Mouse (Mus musculus) G1E (cell line): ENCODE results near the gene Klhl12. TPM values are rescaled to one million over a fixed set of nuclear protein-coding genes. Genes with fewer than 3 reads are reported as not detected.

Experiments
- ATAC-seq: 2 replicates; pipeline ENCODE4 v1.8.0; 2016; ENCODE audit warnings: mild to moderate bottlenecking; ENCODE audit not compliant: insufficient number of reproducible peaks, poor library complexity, low FRiP score, severe bottlenecking; ENCODE audit errors: extremely low read depth
- DNase-seq: peaks from one replicate; pipeline ENCODE4 v3.0.0; 2012; ENCODE audit warnings: low spot score
- H3K27me3 ChIP-seq: 2 replicates; pipeline ENCODE4 v1.6.1; 2012; ENCODE audit warnings: mild to moderate bottlenecking, low read length, inconsistent platforms; ENCODE audit not compliant: insufficient read depth
- H3K36me3 ChIP-seq: replicated peaks from 2 replicates; pipeline ENCODE3; 2012; ENCODE audit warnings: mild to moderate bottlenecking, inconsistent platforms
- H3K4me1 ChIP-seq: 2 replicates; pipeline ENCODE4 v1.6.1; 2012; ENCODE audit warnings: low read depth, low read length, inconsistent platforms, mixed read lengths; ENCODE audit not compliant: insufficient read depth
- H3K4me3 ChIP-seq: 2 replicates; pipeline ENCODE4 v1.5.1; 2012; ENCODE audit warnings: low read depth, mild to moderate bottlenecking, inconsistent platforms, low read length, moderate library complexity, mixed read lengths
- H3K9me3 ChIP-seq: replicated peaks from 2 replicates; pipeline ENCODE4 v1.6.1; 2012; ENCODE audit warnings: inconsistent platforms
- CTCF ChIP-seq: IDR thresholded peaks from 2 replicates; pipeline ENCODE4 v1.5.1; 2012; ENCODE audit warnings: low read depth, low read length, inconsistent platforms, mixed read lengths
- GATA1 ChIP-seq: IDR thresholded peaks from 2 replicates; pipeline ENCODE4 v1.6.1; 2012; ENCODE audit warnings: borderline replicate concordance, low read length, inconsistent platforms, mixed read lengths
- GATA2 ChIP-seq: IDR thresholded peaks from 2 replicates; pipeline ENCODE4 v1.6.1; 2012; ENCODE audit warnings: low read depth, low read length, inconsistent platforms, borderline replicate concordance
- POLR2AphosphoS5 ChIP-seq: IDR thresholded peaks from 2 replicates; pipeline ENCODE4 v1.6.1; 2012; ENCODE audit warnings: low read depth, low read length, inconsistent platforms; ENCODE audit not compliant: insufficient replicate concordance
- TAL1 ChIP-seq: conservative IDR thresholded peaks from 2 replicates; pipeline ENCODE4 v1.6.1; 2012; ENCODE audit warnings: low read depth, low read length, inconsistent platforms, mixed read lengths
- polyA plus RNA-seq: library from polyadenylated mRNA; stranded (reverse); fragments of >175 nt; gene quantifications from 2 replicates; pipeline ENCODE4 v1.2.3, GENCODE M21; 2012
- total RNA-seq, 2 experiments: library from RNA; stranded (forward) in 1 of 2; stranded (reverse) in 1 of 2; fragments of 200-1000 nt in 1 of 2; fragments of >200 nt in 1 of 2; fragmentation: Nextera tagmentation in 1 of 2; gene quantifications; 2 replicates each; pipeline ENCODE4 v1.2.3; 2014 to 2017

Klhl12 gene
- total and polyA plus RNA-seq, 3 experiments, result 4.8 to 42.8 (median 39.0) TPM

DNA sequence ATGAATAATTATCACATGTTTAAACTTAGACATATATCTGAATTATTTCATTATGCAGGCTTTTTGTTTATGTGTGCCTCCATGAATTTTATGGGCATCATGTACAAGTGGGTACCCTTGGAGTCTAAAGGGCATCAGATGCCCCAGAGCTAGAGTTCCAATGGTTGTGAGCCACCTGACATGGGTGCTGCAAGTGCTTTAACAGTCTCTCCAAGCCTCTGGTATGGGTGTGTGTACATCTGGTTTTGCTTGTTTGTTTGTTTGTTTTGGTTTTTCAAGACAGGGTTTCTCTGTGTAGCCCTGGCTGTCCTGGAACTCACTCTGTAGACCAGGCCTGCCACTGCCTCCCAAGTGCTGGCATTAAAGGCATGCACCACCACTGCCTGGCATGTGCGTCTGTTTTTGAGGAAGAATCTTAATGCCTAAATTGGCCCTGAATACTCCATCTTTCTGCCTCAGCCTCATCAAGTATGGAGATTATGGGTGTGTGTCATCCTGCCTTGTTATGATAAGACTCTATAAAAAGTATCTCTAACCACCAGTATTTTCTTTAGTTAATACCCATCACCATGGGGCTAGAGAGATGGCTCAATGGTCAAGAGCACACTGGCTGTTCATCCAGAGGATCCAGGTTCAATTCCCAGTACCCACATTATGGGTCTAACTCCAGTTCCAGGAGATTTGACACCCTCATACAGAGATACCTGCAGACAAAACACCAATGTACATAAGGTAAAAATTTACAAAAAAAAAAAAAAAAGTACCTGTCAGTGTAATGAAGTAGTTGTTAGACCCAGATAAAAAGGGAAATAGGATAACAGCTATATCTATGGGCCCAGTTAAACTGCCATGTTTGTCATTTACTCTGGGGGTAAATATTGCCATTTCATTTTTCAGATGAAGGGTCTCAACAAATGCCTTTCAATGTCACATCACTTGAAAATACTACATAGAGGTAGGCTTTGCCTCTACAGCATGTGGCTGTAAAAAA is 5.3 kb downstream of the Klhl12 start:
- ATAC-seq (no peak), DNase-seq (no peak)
- H3K27me3 ChIP-seq, result no peaks in the 10 kb centered on the region
- no peak overlapping the region for H3K4me3 ChIP-seq
- no peak for TF ChIP-seq GATA1
- no peak for TF ChIP-seq POLR2AphosphoS5
- peak; percentile 61; the same call in 1 of the 2 replicates for TF ChIP-seq TAL1
- TF ChIP-seq GATA2, result no peak
- H3K36me3 ChIP-seq, result peaks cover 70% of the 10 kb centered on the region
- no peaks in the 10 kb centered on the region for H3K9me3 ChIP-seq
- H3K4me1 ChIP-seq, result peaks cover 45% of the 10 kb centered on the region

DNA sequence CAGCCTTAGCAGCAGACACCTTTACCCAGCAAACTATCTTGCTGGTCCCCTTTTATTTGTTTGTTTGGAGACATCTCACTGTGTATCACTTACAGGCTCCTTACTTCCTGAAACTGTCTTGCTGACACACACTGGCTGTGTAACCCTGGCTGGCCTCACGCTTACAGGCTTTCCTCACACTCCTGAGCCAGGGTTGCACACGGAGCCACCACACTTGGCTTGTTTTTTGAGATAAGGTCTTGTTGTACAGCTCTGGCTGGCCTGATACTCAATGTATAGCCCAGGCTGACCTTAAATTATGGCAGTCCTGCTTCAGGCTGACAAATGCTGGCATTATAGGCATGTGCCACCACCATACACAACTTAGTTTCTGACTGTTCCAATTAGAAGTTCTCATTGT is 29.3 kb downstream of the Klhl12 start:
- ATAC-seq (no peak), DNase-seq (no peak)
- no peaks in the 10 kb centered on the region for H3K9me3 ChIP-seq
- peaks cover 6% of the 10 kb centered on the region; the same call in 1 of the 2 replicates for H3K4me1 ChIP-seq
- H3K4me3 ChIP-seq, result no peak overlapping the region
- H3K36me3 ChIP-seq, result peaks cover 86% of the 10 kb centered on the region
- H3K27me3 ChIP-seq, result no peaks in the 10 kb centered on the region
- TF ChIP-seq TAL1 (no peak), GATA2 (no peak), GATA1 (no peak), POLR2AphosphoS5 (no peak), CTCF (no peak)

DNA sequence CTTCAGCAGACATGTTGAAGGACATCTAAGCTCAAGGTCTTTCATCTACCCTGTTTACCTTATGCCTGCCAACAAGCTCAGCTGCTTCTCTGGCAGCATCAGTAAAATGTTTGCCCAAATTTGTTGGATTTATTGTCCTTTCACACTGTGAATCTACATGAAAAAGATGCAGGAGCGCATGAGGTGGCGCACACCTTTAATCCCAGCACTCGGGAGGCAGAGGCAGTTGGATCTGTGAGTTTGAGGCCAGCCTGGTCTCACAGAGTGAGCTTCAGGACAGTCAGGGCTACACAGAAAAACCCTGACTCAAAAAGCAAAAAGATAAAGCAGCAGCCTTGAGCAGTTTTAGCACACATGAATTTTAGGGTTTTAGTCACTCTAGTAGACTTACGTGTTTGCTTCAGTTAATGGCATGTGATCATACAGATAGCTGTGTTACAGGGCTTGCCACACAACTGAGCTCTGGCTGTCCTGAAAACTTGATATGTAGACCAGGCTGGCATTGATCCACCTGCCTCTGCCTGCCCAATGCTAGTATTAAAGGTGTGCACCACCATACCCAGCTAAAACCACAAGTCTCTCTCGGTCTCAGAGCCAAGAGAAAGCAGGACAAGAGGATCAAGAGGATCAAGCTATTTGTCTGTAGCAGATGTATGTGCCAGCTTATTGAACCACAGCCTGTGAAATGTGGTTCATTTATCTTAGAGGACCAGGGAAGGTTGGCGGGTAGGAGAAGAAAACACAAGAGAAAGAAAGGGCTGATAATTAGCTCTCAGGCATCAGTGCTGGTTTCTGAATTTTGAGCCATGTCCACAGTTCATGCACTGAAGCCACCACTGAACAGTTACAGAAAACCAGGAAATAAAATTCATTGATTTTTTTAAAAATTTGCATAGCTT is 35.8 kb downstream of the Klhl12 start:
- ATAC-seq, result no peak
- H3K36me3 ChIP-seq, result peaks cover 61% of the 10 kb centered on the region

DNA sequence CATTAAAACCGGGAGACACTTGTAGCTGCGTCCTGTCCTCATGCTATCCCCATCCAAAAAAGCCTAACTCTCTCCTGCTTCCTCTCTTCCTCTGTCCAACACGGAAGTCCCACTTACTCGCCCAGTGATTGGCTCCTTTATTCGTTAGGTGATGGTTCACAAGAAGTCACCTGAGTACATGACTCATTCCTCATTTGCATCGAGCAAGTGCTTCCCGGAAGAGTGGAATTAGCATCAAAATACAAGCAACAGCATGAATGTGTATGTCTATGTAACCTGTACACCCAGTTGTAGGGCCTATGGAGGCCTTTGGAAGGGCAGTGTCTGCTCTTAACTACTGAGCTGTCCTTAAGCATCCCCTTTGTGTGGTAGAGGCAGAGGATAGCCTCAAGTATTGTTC is 36.9 kb downstream of the Klhl12 start:
- Histone ChIP-seq H3K36me3 (peaks cover 62% of the 10 kb centered on the region), H3K4me1 (peaks cover 27% of the 10 kb centered on the region)
- no peak for DNase-seq

More for the DNA sequence above, 35.8 kb downstream of the Klhl12 start:
- no peaks in the 10 kb centered on the region for H3K27me3 ChIP-seq
- no peak for TF ChIP-seq GATA1
- no peak for TF ChIP-seq CTCF
- no peak for DNase-seq
- H3K9me3 ChIP-seq, result peaks cover 3% of the 10 kb centered on the region; the same call in 1 of the 2 replicates
- H3K4me1 ChIP-seq, result peaks cover 20% of the 10 kb centered on the region
- no peak overlapping the region for H3K4me3 ChIP-seq

DNA sequence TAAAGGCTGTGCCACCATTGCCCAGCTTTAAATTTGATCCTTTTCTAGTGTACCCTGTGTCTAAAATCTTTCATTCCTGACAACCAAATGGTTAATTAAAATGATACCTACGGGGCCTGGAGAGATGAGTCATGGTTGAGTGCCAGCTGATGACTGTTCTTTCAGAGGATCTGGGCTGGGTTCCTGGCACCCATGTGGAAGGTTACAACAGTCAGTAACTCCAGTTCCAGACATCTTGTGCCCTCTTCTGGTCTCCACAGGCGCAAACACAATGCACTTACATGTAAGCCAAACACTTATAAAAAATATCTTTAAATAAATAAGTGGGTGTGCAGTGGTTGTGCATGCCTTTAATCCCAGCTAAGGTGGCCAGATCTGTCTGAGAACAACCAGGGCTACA is 38.2 kb downstream of the Klhl12 start:
- H3K4me1 ChIP-seq, result peaks cover 32% of the 10 kb centered on the region
- DNase-seq (no peak), ATAC-seq (no peak)
- H3K4me3 ChIP-seq, result no peak overlapping the region; the same call in 1 of the 2 replicates
- no peaks in the 10 kb centered on the region for H3K27me3 ChIP-seq
- H3K9me3 ChIP-seq, result peaks cover 3% of the 10 kb centered on the region; the same call in 1 of the 2 replicates
- peaks cover 61% of the 10 kb centered on the region for H3K36me3 ChIP-seq
- TF ChIP-seq TAL1 (no peak), GATA2 (no peak), GATA1 (no peak), POLR2AphosphoS5 (no peak), CTCF (no peak)

More for the DNA sequence above, 36.9 kb downstream of the Klhl12 start:
- Histone ChIP-seq H3K9me3 (peaks cover 3% of the 10 kb centered on the region; the same call in 1 of the 2 replicates), H3K27me3 (no peaks in the 10 kb centered on the region), H3K4me3 (no peak overlapping the region)
- ATAC-seq, result no peak
- no peak for TF ChIP-seq GATA2
- no peak for TF ChIP-seq POLR2AphosphoS5
- no peak for TF ChIP-seq TAL1
- TF ChIP-seq GATA1, result no peak
- TF ChIP-seq CTCF, result no peak

DNA sequence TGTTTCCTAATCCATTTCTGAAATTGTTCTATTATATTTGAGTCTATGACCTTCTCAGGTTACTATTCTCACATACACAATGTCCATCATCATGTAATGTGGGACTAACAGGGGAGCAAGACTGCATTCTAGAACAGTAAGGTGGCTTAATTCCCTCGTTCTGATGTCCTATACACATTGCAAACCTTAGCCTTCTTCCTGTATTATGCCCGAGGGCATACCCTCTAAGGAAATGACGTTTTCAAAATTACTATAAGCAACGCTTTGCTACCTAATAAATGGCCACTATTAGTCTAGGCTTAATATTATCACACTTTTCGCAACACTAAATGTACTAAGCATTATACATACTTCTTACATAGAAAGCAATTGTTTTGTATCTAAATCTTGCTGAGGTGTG is 38.6 kb downstream of the Klhl12 start:
- no peak for ATAC-seq
- TF ChIP-seq CTCF, result no peak
- no peak for TF ChIP-seq POLR2AphosphoS5
- no peak for TF ChIP-seq GATA1
- no peak for TF ChIP-seq TAL1
- TF ChIP-seq GATA2, result no peak

More for the DNA sequence above, 38.6 kb downstream of the Klhl12 start:
- H3K27me3 ChIP-seq, result no peaks in the 10 kb centered on the region
- peaks cover 61% of the 10 kb centered on the region for H3K36me3 ChIP-seq
- H3K9me3 ChIP-seq, result peaks cover 3% of the 10 kb centered on the region; the same call in 1 of the 2 replicates
- peaks cover 34% of the 10 kb centered on the region for H3K4me1 ChIP-seq
- peak overlapping the region; percentile 81 for H3K4me3 ChIP-seq
- no peak for DNase-seq
